Mouse (Mus musculus): ENCODE data around the gene Gm20721.

DNA sequence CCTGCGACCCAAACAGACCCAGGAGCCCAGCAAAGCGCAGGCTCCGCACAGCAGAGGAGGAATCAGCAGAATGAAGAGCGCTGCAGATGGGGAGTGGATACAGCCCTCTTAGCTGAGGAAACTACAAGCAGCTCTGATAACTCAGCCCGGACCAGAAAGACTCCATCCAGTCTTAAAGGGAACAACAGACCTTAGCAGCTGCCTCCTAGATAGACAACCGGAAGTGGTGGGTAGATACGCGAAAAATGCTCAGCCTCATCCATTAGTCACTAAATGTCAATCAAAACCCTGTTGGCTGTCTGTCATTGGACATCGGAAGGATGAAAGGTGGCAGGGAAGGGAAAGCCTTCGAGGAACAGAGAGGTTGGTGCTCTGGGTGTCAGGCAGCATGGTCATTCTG is 20.1 kb upstream of the Gm20721 start:
- no peak for TF ChIP-seq CTCF (IDR thresholded peaks at IDR 0.05; ENCODE audit: extremely low read depth, insufficient read length, insufficient replicate concordance, low read depth, low read length)
- TF ChIP-seq POLR2A (IDR thresholded peaks at IDR 0.05; ENCODE audit: low read depth, low read length): no peak
